Mouse (Mus musculus): Measurements from ENCODE around the gene Gtf3c3.

The Gtf3c3 gene

DNA sequence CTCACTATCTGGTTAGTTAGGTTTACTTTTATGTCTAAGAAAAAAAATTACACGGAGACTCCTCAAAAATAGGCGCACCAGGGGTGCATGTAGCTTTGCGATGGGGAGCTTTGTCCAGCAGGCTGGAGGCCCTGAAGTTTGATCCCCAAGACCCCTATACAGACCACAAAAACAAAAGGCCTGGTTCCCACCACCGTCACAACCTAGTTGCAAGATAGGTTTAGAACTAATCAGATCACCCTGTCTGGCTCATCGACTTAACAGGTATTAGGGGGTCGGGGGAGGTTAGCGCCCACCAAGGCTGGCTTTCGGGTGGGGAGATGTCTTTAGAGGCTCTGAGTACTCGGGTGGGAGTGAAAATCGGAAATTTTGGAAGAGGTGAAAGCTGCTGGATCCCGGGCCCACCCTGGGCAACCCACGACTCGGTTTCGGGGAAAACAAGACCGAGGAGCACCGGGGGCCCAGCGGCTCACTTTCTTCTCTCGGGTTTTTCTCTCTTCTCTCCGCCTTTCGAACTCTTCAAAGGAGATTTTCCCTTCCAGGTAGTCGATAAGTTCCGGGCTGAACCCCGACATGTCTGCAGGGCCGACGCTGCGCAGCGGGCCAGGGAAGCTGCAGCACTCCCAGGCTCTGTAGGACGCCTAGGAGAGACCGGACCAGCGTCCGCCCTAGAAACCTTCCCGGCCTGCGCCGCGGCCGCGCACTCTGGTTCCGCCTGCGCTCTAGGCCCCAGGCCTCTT lies at the start of gene Gtf3c3:
Gene Gtf3c3 (minus strand): TSS at position 632 of the 740 bp plus-strand sequence.
- peak; percentile 86 for DNase-seq

DNA sequence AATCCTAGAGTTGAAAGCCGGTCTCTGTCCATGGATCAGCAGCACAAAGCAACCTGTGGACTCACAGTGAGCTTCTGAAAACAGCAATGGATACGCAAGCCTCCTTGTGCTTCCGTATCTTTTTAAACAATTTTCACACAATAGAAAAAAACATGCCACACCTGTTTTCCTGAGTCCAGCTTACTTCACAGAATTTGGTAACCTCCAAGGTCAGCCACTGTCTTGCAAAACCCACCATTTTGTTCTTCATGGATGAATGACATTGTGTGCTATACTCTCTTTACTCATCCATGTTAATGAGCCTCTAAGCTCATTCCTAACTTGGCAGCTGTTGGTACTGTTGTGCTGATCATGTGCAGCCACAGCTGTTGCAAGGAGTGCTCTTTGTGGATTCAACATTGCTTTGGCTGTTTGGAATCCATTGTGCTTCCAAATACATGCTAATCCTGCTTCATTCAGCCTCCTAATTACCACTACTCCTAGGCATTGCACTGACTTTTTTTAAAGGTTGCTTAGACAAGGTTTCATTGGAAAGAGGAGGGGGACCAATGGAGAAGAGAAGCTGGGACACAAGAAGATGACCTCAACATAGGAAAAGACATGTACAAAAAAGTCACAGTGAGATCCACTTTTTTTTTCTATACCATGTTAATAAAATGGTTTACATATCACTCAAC lies 46.1 kb upstream of the Gtf3c3 start:
- no peak for DNase-seq

DNA sequence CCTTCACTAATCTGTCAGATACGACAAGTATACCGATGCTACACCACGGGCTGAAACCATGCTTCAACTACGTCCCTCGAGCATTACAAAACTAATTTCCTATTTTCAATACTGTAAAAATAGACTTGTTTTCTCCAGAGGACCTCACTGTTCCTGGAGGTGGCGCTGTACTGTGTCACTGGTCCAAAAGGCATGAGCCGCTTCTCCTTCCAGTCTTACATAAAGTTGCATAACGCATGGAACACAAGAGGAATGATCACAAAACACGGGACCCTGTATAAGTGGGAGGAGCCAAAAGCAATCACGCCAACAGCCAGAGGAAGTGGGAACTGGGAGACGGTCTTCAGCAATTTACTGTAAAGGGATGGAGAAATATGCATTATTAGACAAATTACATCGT lies 41.7 kb upstream of the Gtf3c3 start:
- no peak for DNase-seq

DNA sequence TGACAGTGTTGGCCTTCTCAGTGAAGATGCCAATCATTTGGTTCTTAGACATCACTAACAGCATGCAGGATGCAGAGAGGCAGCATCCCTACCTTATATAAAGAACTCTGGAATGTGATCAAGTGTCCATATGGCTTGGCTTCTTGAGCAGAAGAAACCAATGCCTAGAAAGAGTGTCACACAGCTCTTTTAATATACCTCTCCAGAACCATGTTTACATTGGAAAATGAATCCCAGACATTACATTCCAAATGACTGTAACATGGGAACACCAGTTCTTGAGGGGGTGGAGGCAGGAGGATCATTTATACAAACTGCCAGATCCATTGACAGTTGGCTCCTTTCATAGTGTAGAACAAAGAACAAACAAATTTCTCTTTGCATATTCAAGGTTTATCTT lies 29.9 kb upstream of the Gtf3c3 start:
- no peak for DNase-seq

DNA sequence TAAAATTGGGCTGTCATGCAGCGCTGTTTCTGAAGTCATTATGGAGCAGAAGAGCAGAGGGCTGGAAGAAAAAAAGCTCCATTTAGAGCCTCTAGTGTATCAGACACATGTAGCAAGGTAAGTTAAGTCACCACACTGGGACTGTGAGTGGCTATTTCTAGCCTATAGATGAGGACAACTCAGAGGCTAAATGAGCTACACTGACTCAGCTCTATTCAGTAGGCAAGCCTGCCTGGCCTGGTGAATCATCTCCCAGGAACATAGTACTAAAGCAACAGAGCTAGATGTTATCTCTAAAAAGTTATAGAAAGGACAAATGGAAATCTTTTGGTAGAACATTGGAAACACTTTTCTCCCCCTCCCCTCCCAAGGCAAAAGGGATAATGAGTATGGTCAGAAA lies 28.6 kb upstream of the Gtf3c3 start:
- no peak for DNase-seq

DNA sequence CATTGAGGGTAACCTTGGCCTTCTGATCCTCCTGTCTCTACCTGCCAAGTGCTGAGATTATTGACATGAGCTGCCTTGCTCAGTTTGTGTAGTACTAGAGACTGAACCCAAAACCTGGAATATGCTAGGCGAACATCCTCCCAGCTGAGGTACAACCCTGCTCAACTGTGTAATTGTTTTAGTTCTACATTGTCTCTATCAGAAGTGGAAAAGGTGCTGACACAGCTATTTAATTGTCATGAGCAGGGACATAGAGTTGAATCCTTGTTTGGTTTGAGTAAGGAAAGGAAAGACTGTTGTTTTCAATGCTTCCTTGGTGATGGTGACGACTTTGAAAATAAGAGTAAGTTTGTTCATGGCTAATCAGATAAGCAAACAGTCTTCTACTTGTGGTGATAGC lies 13.3 kb upstream of the Gtf3c3 start:
- DNase-seq: no peak

DNA sequence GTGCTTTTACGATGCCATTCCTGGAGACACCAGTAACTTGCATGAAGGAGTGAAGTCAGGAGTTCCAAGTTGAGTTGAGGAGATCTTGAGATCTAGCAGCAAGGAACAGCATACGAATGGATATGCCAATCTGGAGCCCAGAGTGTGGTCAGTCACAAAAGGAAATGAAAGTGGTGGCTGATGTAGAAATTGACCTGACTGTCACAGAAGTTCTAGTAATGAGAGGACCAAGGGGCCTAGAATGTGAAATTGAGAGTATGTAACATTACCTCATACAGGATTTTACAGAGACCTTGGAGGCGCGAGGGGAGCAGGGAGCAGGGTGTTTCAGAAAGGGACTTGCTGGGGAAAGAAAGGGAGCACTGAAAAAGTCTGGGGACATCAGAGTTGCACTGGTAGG lies 10.1 kb upstream of the Gtf3c3 start:
- DNase-seq: no peak

DNA sequence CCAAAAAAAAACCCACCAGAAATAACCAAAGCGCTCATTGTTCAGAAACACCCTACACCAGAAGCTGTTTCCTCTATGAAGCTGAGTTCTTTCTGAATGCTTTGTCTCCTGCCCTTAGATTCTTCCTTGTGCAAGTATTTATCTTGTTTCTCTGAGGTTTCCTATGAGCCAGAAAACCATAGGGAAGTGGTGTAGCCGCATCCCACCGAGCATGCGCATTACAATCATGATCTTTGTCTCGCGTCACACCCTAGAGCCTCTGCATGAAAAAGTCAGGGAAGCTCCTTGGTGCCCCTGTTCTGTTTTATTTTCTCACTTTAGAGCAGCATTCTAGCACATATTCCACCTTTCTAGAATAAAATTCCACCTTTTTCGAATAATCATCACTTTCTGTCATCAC lies 4.9 kb upstream of the Gtf3c3 start:
- peak; percentile 17 for DNase-seq

DNA sequence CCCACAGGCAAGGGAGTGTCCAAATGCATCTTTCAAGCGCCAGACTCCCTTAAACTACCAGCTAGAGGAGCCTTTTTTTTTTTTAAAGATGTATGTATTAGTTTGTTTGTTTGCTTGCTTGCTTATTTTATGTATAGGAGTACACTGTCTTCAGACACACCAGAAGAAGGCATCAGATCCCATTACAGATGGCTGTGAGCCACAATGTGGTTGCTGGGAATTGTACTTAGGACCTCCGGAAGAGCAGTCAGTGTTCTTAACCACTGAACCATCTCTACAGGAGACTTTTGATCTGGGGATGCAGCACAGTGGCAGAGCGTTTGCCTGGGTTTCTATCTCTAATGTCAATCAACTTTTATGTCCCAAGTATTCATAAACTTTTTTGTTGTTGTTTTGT lies 307 bp upstream of the Gtf3c3 start:
- DNase-seq: no peak

DNA sequence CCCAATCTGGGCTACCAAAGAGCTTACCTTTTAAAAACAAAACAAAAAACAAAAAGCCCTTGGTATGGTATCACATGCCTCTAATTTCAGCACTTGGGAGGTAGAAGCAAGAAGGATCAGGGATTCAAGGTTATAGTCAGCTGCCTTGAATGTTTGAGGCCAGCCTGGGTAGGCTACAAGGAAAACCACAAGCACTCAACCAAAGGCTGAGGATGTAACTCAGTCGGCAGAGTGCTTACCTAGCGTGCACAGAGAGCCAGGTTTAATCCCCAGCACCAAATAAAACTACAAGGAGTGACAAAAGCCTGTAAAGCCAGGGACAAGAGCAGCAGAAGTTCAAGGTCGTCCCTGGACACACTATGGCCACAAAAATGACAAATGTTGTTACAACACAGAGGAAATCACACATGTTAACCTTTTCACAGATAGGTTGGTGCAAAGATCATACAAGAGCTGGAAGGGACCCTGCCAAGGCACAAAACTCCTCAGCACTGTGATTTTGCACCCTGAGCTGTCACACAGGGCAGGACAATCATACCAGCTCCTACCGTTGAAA lies 16.5 kb downstream of the Gtf3c3 start:
- no peak for DNase-seq

DNA sequence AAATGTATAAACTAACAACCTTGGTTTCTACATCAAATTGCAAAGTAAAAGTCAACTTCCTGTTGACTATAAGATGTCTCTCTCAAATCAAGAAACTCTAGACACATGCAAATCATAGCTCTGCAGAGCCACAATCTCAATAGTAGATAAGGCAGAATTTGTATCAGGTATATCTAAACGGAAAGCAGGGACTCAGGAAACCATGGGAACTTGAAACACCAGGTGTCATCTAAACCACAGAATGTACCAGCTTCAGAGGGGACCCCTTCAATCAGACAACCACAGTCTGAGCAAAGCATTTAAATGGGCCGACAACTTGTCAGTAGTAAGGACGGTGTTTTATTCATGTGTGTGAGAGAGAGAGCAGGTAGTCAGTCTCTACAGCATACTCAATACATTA lies 17.1 kb downstream of the Gtf3c3 start:
- DNase-seq: no peak

DNA sequence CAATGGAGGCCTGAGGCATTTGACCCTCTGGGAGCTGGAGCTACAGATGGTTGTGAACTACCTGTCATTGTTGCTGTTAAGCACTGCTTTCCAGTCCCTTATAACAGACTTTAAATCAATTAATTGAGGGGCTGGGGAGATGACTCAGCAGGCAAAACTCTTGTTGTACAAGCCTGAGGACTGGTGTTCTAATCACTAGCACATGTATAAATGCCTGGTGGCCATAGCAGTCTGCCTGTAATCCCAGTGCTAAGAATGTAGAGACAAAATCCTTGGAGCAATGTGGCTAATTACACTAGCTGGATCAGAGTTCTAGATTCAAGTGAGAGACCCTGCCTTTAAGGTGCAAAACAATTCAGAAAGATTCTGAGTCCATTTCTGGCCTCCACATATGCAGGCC lies 36.0 kb downstream of the Gtf3c3 start:
- DNase-seq: no peak

DNA sequence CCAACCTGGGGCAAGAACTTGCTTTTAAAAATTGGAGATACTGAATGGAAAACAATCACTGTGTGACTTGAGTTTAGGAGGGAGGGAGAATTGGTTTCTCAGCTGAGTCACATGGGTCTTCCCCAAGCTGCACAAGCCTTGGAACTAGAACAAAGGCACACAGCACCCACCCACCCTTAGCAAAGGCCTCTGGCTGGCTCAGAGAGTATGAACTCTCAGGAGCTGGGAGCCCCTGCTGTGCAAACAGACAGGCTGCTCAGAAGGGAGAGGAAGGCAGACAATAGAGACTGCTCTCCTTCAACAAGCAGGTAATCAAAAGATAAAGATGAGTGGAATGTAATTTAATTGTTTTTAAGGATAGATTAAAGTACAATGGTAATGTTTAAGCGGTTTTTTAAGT lies 54.5 kb downstream of the Gtf3c3 start:
- DNase-seq: no peak

DNA sequence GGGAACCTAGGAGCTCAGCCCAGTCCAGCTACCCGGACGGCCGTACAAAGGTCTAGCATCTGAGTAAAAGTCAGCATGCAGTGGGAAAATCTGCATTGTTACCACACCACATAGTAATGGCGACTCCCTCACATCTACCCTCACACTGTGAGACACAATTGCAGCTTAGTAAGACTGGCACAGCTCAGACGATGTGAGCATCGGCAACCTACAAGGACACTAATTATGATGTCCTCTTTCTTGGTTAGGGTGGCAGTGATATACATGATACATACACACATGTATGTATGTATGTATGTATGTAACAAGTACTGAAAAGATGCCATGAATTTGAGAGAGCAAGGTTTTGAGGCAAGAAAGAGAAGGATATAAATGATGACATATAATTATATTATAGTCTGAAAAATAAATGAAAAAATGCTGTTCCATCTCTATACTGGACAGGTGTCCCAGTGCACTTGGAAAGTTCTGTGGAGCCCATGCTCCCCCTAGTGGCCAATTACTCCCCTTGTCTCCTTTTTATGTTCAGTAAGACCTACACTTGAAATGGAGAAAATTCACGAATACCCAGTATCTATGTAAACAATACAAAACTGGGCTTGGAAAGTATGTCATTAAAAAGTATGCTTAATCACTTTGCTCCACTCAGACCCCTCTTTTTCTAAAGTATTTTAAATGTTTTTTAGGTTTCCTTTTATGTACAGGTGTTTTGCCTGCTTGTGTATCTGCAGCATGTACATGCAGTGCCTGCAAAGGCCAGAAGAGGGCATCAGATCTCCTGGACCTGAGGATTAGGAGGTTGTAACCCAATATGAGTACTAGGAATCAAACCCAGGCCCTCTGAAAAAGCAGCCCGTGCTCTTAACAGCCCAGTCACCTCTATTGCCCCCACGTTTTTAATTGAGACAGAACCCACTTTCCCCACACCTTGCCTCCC lies 57.5 kb downstream of the Gtf3c3 start:
- DNase-seq: peak; percentile 73

DNA sequence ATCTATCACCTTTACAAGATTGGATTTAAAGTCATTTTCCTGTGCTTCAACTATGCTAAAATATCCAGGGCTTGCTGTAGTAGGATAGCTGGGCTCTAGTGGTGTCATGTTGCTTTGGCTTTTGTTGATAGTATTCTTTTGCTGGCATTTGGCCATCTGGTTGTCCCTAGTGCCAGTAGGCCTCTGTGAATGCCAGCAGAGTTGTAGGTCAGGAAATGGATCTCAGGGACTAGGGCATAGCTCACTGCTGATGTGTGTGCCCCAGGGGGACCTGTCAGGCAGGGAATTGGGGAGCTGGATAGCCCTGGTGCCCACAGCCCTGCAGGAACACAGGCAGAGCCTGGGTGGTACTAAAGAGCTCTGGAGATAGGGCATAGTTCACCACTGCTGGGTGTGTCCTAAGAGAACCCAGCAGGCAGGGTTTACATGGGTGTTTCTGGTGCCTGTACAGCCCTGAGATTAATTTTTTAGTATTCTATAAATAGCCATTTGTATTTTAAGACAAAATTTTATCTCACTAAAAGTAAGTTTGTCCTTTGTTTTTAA lies 61.2 kb downstream of the Gtf3c3 start:
- DNase-seq: no peak

DNA sequence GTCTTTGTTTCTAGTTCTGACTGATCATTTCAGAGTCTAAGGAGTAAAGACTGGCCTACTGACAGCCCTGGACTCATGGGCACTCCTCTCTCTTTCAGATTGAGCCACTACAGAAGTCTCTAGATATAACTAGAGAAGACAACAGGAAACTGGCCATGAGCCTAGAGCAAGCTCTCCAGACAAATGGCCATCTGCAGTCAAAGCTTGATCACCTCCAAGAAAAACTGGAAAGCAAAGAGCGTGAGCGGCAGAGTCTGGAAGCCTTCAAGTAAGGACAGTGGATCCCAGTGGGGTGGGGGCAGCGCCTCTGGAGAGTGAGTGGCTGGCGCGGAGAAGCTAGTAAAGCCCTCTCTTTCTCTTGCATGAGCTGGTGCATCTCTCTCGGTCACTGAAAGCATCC lies 82.2 kb downstream of the Gtf3c3 start:
- no peak for DNase-seq

DNA sequence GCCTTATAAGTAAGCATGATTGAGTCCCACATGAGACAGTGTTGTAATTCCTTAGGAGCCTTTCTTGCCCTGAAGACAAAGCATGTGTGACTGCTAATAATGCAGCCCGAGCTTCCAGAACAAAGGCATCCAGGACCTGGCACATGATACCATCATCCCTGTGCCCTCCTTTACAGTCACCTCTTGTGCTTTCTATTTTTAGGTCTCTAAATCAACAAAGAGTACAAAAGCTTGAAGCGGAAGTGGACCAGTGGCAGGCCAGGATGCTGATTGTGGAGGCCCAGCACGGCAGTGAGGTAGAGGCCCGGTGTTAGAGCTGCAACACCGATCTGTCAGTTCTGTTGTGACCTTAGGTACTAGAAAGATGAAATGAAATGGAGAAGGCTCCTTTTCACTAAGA lies 83.3 kb downstream of the Gtf3c3 start:
- no peak for DNase-seq

DNA sequence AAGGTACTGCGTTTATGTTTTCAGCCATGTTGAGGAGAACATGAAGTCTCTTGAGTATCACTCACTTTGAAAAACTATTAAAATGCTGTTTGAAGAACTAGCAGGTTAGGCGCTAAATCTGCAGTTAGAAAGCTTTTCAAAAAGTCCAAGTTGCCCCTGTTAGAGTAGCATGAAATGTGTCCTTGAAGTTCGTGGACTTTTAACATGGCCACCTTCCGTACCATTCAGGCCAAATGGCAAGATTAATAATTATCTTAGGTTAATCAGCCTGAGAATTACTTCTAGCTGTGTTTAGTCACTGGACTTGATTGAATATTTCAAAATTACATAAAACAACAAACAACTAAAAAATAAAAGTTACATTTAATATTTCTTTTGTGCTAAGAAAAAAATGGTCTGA lies 84.0 kb downstream of the Gtf3c3 start:
- DNase-seq: no peak

All from embryo, embryonic 11 days (tissue).